Mouse (Mus musculus) thymus, postnatal 36 days (tissue): ENCODE results near the gene Notch2.
"Not testable (repeated sequence)": the region's sequence is repeated elsewhere in the genome, so short reads cannot be mapped to it uniquely, and the experiment has no call there.

Experiments used
- DNase-seq, 2 experiments: peaks; one replicate each; pipeline ENCODE4 v3.0.0; 2022; ENCODE audit warnings: mixed read lengths in 2 of 2

The Notch2 gene

DNA sequence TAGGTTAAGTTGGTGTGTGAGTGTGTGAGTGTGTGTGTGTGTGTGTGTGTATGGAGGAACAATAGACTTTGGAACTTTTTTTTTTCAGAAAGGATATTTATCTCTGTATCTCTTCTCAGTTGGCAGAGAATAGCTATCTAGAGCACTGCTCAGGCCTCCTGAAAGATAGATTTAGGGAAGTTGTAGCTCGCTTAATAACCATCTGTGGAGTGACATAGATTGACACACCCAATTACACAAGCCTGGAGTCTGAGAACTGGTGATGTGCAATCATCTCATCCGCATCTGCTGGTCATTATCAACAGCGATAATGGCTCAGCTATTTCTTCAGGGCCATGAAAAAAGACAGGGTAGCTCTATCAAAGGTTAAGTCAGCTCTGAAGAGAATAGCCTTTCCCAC, 18.9 kb downstream of the Notch2 start:
- no peak for DNase-seq

DNA sequence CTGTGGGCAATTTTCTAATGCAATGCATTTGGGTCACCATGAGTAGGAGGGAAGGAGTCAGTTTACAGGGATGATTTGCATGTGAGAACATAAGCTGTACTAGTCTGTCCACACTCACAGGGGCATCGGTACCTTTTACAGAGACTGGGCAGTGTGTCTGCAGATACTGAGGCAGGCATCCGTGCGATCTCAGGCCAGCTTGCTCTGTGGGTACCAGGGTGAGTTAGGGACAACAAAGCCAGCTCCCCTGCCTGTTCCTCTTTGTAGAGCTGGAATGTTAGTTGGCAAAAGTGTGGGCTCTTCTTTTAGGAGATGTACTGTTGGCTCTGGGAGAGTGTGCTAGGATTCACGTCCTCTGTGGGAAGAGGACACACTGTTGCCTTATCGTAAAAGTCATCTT, 19.6 kb downstream of the Notch2 start:
- DNase-seq: no peak

GRCm38 (mm10) chr3:98034622-98035593, 21.6 kb downstream of the Notch2 start:
- no peak for DNase-seq

DNA sequence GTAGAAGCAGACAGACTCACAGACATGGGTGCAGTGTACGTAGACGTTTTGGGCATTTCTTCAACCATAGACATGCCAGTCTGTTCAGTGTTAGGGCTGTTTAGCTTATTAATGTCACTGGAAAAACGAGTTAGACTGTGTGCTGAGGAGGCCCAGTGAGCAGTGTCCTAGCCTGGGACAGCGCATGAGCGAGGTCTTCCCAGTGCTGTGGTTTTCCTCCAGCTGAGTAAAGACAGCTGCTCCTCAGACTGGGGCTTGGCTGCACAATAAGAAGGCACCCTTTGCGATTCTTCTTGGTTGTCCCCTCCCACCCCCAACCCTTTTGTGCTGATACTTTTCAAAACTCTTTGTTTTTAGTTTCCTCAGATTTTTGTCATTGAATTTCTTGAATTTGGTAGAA, 22.8 kb downstream of the Notch2 start:
- DNase-seq: peak; percentile 15 to 30

DNA sequence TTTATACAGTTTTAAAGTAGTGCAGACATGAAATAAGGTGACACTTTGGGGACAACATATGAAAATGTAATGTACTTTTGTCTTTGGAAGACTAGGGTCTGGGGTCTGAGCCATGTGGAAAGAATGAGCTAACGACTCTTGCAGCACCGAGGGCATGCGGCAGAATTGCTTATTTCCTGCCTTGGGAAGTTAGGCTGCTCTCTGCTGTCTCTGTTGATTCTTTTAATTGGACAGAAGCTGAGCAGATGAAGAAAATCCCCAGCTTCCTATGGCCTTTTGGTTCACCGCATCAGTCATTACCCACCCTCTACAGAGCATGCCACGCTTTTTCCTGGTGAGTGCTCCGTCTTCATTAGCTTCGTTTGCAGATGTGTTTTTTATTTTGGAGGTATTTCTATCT, 23.8 kb downstream of the Notch2 start:
- DNase-seq: no peak

DNA sequence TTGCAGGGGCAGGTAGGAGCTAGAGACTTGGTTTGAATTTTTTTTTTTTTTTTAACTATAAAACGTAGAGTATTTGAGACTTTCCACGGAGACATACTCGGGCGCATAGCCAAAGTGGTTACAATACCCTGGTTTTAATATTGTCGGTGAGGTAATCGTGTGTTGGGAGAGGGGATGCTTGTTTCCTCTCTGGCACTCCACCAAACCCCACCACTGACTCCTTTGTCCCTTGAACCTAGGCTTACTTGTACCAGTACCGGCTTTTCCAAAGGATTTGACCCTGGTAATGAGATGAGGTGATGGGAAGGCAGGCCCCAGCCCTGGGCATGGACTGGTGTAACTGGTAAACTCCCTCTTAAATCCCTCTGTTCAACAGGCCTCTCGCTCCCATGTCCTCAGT, 25.3 kb downstream of the Notch2 start:
- DNase-seq: no peak

DNA sequence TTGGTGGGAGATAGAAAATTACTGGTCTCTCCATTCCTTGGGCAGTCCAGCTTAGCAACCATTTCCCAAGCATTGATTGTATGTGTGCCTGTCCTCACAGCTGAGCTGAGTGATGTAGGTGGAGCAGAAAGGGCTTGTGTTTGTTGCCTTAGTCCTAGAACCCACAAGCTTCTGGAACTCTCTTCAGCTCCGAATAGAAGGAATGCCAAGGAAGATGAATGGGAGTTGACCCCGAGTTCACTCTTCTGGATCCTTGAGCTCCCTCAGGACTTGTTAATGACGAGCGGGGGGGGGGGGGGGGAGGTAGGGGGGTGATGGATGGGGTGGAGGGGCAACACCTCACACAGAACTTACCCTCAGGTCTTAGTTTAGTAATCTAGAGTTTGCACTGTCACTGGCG, 25.9 kb downstream of the Notch2 start:
- DNase-seq: no peak

- DNase-seq: no peak
These were observed 26.5 kb downstream of the Notch2 start for GRCm38 (mm10) chr3:98039666-98040456.

- no peak for DNase-seq
These were observed 27.5 kb downstream of the Notch2 start for GRCm38 (mm10) chr3:98040836-98041235.

- no peak for DNase-seq
These were observed 29.0 kb downstream of the Notch2 start for GRCm38 (mm10) chr3:98042301-98042700.

GRCm38 (mm10) chr3:98042955-98043456, 29.7 kb downstream of the Notch2 start:
- DNase-seq: no peak

DNA sequence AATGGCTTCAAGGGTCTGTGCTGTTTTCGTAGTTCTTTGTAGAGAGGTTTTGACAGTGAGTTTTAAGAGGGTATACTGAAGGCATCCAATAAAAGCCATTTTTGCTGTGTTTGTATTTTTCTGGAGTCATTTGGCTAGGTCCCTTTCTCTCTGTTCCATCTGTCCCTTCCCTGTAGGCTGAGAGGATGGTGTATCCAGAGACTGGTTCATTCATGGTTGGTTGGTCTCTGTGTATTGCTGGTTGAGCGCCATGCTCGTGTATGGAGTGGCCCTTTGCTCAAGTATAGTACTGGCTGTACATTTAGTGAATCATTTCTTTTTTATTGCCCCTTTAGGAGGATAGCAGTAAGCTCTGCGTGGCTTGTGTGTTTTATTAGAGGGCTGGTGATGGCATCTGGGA, 30.3 kb downstream of the Notch2 start:
- DNase-seq: no peak

DNA sequence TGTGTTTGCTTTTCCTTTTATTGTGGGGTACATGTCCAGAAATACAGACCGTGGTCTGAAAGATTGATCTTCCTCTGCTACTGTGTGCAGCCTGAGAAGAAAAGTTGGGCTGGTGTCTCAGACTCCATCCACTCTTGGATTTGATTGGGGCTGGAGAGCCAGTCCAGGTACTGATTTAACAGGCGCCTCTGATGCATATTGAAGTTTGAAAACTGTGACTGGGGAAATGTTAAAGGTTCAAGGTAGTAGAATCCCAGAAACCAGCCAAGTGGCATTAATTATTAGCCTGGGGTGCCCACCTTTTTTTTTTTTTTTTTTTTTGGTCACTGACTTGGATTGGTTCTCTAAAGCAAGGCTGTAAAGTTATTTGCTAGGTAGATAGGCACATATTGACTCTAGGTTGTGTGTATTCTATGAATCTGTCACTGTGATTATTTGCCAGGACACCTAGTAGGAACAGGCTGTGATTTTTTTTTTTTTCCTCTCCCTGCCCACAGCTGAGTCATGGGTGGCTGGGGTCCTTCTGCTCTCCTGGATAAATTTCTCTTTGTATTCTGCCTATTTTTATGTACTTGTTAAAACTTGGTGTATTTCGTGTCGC, 31.5 kb downstream of the Notch2 start:
- DNase-seq: no peak

GRCm38 (mm10) chr3:98045465-98046148, 32.3 kb downstream of the Notch2 start:
- DNase-seq: no peak

DNA sequence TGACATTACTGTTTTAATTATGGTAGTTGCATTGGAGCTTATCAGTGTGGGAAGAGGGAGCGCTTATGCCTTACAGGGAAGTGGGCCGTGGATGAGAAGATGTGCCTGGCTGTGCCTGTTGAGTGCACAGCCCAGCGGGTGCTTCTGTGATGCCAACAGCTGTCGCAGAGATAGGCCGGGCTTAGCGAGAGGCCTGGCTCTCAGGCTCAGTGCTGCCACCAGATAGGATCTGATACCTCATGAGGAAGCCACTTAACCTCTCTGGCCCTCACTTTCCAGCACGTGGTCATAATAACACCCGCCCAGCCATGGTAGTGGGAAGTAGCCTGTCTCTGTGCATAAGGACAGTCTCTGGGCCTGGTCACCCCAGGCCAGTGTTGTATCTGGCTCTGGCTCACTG, 33.0 kb downstream of the Notch2 start:
- no peak for DNase-seq

DNA sequence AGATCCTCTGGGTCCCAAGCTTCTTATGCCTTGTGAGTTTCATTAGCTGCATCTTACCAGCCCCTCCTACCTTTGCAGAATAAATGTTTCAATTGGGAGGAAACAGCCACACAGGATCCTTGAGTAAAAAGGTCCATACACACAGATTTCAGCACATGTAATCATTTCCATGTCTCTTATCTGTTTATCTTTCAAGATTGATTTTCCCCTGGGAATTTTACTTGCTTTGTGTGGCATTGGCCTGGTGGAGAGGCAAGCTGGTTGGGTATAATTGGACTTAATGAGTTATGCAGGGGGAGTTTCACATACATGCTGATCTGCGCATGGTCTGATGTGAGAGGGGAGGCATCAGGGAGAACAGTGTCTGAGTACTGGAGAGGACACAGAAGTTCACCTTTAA, 36.3 kb downstream of the Notch2 start:
- DNase-seq: no peak

DNA sequence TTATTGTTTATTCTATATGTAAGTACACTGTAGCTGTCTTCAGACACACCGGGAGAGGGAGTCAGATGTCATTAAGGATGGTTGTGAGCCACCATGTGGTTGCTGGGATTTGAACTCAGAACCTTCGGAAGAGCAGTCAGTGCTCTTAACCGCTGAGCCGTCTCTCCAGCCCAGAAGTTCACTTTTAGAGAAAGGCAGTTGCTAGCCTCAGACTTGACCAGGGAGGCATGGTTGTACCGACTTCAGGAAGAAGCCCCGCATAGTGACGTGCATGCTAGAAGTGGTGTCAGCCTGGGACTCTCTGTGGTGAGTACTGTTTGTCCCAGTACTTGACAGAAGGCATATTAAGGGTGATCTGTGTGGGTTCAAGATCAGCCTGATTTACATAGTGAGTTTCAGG, 36.8 kb downstream of the Notch2 start:
- not testable (repeated sequence) for DNase-seq

DNA sequence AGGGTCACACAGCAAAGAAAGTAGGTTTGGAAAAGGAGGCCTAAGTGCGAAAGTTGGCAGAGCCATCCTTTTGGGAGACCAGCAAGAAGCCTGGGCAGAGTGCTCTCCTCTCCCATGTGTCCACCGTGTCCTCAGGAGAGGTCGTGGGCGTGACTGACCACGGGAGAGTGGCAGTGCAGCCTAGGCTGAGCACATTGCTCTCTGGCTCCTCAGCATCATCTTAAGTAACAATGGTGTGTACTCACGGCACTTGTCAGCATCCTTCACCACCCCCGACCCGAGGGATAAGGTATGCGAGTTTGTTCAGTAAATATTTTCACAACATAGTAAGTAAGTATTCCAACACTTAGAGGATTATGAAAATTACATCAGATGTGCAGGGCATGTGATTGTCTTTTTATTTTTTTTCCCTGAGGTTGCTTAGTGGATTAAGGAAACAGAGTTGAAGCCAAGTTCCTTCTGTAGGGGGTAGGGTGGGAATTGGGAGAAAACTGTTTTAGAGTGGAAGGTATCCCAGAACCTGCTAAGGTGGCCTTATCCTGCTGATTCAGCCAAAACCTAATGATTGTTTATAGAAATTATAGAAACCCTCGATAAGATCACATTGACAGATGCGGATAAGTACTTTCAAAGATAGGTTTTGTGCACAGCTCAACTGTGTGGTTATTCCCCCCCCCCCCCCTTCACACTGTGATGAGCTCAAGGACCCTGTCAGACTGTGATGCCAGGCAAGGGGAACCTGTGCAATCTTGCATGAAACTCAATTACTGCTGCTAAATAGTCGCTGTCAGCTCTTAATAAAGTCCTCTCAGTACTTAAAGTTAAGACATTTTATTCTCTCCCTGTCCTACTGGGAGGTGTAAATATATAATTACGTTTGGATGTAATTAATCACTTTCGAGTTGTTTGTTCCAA, 37.4 kb downstream of the Notch2 start:
- DNase-seq: no peak

DNA sequence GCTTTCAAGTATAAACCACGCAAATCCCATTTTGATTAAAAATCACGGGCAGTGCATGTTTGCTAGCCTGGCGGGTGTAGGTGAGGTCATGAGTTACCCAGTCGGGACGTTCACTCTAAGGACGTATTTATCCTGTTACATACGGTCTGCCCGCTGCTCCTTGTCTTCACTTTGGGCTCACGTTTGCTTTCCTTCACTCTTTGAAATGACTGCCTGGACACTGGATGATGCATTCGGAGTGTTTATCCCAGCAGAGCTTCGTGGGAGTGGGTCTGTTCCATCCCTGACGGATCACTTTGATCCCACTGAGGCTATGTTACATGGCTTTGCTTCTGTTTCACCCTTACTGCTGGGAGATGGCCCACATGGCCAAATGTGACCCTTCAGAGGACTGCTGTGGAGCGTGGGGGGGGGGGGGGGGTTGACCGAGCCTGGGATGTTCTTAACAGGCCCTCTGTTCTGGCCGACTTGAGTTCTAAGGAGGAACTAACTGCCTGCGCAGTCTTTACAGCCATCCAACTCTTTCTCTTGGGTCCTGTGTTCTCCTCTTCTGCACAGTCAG, 38.2 kb downstream of the Notch2 start:
- no peak for DNase-seq

DNA sequence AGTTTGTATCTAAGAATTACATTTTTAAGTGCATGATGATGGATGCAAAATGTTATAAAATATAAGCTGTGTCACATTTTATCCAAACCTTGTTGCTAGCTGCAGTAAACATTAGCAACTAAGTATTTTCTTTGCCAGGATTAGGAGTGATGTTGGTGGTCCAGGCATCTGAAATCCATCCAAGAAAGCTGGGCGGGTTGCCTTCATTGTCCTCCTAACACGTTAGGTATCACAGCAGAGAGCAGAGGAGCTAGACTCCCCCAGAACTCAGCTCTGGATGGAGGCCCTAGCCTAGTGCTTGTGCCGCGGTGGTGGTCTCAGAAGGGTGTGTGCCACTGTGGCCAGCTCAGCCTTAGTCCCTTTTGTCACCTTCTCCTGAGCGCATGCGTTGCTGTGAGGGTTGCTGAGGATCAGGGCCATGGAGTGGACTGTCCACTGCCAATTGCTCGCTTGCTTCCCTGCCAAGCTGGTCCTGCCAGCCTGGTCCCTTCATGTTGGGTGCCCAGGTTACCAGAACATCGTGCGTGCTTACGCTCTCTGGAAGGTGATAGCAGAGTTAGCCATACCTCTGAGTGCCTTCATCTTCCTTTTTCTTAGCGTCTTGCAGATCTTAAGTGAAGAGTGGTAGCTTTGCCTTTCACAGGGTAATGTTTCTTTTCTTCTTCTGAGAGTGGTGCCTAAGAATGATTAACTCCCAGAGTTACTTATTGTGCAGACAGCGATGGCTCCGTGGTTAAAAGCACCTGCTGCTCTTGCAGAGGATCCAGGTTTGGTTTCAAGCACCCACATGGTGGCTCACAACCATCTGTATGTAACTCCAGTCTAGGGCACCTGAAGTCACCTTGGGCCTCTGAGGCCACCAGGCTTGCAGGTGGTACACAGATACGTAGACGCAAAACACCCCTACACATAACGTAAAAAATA, 39.4 kb downstream of the Notch2 start:
- no peak for DNase-seq
